Mouse (Mus musculus): ENCODE measurements around the gene Gm42791. TPM values are rescaled to one million over a fixed set of nuclear protein-coding genes. Genes with fewer than 3 reads are reported as not detected.

Gm42791 gene
- polyA plus RNA-seq, 1 experiment from 2014 or later = not detected

DNA sequence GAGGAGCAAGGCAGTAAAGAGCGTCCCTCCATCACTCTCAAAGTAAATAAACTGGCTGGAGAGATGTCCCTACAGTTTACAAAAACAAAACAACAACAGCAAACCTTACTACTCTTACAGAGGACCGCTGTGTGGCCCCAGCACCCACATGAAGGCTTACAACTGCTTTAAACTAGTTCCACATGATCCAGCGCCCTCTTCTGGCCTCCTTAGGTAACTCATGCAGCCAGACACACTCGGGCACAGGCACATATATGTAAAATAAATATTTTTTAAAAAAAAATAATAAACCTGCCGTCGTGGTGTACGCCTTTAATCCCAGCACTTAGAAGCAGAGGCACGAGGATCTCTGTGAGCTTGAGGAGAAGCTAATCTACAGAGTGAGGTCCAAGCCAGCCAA, 32.4 kb upstream of the Gm42791 start:
- ChIA-PET POLR2A (no interaction called here), CTCF (no interaction called here)
- no peaks in the 10 kb centered on the region for H3K27me3 ChIP-seq
- DNase-seq (ENCODE audit: low read depth, low spot score) (no peak), ATAC-seq (no peak)
- in situ Hi-C loops (cut with MboI; ENCODE audit: low pct_unique_long_range_greater_than_20kb) = no loop called here
- TF ChIP-seq CTCF (IDR thresholded peaks at IDR 0.05) = no peak

DNA sequence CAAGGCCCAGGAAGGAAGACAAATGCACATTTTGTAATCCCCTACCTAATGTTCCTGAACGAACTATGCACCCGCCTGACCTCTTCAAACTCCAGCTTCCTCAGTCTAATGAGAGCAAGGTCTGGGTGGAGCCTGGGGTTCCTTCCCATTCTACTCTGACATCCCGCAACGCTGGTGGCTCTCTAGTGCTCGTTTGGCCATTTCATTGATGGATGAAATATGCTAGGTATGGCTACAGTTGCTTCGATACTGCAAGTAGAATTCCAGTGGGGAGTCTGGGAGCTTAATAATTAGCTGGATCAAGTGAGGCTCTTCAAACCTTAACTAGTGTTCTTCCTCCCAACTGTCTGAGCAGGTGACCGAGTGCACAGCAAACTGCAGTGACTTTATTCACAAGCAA, 26.2 kb upstream of the Gm42791 start:
- CTCF ChIA-PET = interaction anchor here (1.1 to 2.0 kb wide), 4 partner anchors 9 to 15 kb away, joined by 3 to 8 read pairs (median 6); no protein-coding TSS in a partner anchor
- in situ Hi-C loops (cut with MboI; ENCODE audit: low pct_unique_long_range_greater_than_20kb) = no loop called here
- DNase-seq (ENCODE audit: low read depth, low spot score) (no peak), ATAC-seq (peak; percentile 62)
- POLR2A ChIA-PET = no interaction called here
- no peak for TF ChIP-seq CTCF (IDR thresholded peaks at IDR 0.05)
- no peaks in the 10 kb centered on the region for H3K27me3 ChIP-seq

DNA sequence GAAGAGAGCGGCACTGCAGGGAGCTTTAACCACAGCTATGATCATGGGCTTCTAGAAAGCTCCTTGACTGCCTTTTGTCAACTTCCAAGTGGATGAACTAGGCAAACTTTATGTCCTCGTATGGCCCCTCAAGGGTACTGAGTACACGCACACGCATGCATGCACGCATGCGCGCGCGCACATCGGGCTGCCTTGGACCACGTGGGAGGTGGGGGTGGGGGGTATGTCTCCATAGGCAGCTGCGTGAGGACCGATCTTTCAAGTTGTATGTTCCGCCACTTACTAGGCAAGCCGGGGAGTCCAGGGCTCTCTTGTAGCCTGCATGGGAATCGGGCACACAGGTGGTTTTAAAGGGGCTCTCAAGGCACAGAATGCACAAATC, 25.7 kb upstream of the Gm42791 start:
- DNase-seq (ENCODE audit: low read depth, low spot score) (no peak), ATAC-seq (no peak)
- no peak for TF ChIP-seq CTCF (IDR thresholded peaks at IDR 0.05)
- ChIA-PET POLR2A (no interaction called here), CTCF (interaction anchor here (0.9 to 2.0 kb wide), 7 partner anchors 8 to 26 kb away, joined by 3 to 8 read pairs (median 4); no protein-coding TSS in a partner anchor)
- in situ Hi-C loops (cut with MboI; ENCODE audit: low pct_unique_long_range_greater_than_20kb) = no loop called here
- no peaks in the 10 kb centered on the region for H3K27me3 ChIP-seq

DNA sequence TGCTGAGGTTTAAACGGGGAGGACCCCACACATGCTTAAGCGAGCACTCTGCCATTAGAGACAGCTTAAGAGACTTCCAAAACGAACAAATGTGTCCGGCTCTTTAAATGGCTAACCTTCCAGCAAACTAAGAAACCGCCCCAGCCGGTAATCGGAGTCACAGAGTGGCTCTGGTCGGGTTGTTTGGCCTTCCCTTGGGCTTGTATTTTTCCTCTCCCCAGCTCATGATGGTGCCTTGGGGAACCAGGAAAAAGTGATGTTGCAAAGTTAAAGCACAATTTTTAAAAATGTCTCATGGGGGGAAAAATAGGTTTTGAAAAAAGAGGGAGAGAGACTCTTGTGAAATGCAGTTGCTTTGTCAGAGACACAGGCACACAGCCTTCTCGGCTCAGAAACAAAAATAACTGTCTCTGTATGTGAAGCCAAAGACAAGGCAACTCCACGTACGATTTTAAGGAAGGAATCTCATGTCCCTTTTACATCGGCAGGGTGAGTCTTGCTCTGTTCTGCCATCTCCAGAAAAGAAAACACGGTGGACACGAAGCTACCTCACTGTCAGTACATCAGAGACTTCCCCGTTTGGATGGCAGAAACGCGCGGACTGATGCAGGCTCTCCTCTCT, 25.2 kb upstream of the Gm42791 start:
- TF ChIP-seq CTCF (IDR thresholded peaks at IDR 0.05) = no peak
- DNase-seq (ENCODE audit: low read depth, low spot score) = no peak
- CTCF ChIA-PET = interaction anchor here (0.9 to 2.0 kb wide), 7 partner anchors 8 to 37 kb away, joined by 3 to 8 read pairs (median 3); no protein-coding TSS in a partner anchor
- POLR2A ChIA-PET = no interaction called here
- ATAC-seq = no peak
- in situ Hi-C loops (cut with MboI; ENCODE audit: low pct_unique_long_range_greater_than_20kb) = no loop called here
- H3K27me3 ChIP-seq = no peaks in the 10 kb centered on the region

DNA sequence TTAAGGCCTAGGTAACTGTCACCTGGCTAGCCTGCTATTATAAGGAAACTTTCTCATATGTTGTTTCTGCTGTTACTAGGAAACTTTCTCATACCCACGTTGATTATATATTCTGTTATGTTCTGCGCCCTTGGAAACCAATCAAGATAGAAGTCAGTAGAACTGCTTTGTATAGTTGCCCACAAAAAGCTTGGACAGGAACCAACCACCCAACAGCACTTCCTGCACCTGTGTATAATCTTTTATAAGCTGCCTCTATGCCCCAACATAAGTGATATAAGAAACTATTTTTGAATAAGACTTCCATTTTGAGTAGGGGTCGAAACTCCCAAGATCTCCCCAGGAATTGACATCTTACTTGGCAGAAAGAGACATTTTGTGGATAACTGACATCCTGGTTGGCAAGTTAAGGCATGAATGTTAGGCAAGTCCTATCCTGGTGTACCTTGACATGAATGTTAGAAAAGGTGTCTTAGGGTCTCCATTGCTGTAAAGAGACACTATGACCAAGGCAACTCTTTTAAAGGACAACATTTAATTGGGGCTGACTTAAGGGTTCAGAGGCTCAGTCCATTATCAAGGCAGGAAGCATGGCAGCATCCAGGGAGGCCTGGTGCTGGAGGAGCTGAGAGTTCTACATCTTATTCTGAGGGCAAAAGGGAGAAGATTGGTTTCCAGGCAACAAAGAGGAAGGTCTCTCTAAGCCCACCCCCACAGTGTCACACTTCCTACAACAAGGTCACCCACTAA, 22.9 kb upstream of the Gm42791 start:
- no peak for TF ChIP-seq CTCF (IDR thresholded peaks at IDR 0.05)

DNA sequence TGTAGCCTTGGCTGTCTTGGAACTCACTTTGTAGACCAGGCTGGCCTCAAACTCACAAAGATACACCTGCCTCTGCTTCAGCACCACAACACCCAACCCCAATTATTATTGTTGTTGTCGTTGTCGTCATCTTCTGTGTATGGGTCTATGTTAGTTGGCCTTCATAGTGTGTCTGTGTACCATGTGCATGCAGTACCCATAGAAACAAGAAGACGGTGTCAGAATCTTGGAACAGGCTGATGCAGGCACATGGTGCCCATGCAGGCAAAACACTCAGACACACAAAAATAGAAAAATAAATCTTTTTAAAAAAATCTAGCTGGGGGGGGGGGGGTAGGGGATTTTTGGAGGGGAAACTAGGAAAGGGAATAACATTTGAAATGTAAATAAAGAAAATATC, 22.2 kb upstream of the Gm42791 start:
- ATAC-seq = no peak
- H3K27me3 ChIP-seq = no peaks in the 10 kb centered on the region
- ChIA-PET CTCF (interaction anchor here (1.5 kb wide), 1 partner anchor 19 kb away, joined by 3 read pairs; no protein-coding TSS in a partner anchor), POLR2A (no interaction called here)
- no peak for TF ChIP-seq CTCF (IDR thresholded peaks at IDR 0.05)
- DNase-seq (ENCODE audit: low read depth, low spot score) = no peak
- in situ Hi-C loops (cut with MboI; ENCODE audit: low pct_unique_long_range_greater_than_20kb) = no loop called here

More for the DNA sequence above, 22.9 kb upstream of the Gm42791 start:
- DNase-seq (ENCODE audit: low read depth, low spot score) (no peak), ATAC-seq (no peak)
- in situ Hi-C loops (cut with MboI; ENCODE audit: low pct_unique_long_range_greater_than_20kb) = no loop called here
- ChIA-PET CTCF (no interaction called here), POLR2A (no interaction called here)
- H3K27me3 ChIP-seq = no peaks in the 10 kb centered on the region

DNA sequence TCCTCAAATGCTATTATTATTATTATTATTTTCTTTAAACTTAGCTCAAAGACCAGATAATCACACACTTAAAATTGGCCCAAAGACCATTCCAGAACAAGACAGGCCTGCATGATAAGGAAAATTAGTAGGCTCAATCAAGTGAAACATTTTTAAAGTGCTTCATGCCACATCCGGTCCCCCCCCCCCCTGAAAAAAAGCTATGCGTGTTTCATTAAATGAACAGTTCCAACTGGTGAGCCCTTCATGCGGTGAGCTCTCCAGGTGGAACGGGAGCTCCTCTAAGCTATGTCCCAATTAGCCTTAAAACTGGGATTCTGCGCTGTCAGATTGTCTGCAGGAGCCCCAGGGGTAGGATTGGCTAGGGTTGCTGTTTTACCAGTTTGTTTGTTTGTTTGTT, 21.3 kb upstream of the Gm42791 start:
- no peak for TF ChIP-seq CTCF (IDR thresholded peaks at IDR 0.05)
- POLR2A ChIA-PET = no interaction called here
- no peaks in the 10 kb centered on the region for H3K27me3 ChIP-seq
- in situ Hi-C loops (cut with MboI; ENCODE audit: low pct_unique_long_range_greater_than_20kb) = no loop called here
- no peak for DNase-seq (ENCODE audit: low read depth, low spot score)
- CTCF ChIA-PET = interaction anchor here (1.5 kb wide), 1 partner anchor 19 kb away, joined by 3 read pairs; no protein-coding TSS in a partner anchor
- ATAC-seq = no peak

DNA sequence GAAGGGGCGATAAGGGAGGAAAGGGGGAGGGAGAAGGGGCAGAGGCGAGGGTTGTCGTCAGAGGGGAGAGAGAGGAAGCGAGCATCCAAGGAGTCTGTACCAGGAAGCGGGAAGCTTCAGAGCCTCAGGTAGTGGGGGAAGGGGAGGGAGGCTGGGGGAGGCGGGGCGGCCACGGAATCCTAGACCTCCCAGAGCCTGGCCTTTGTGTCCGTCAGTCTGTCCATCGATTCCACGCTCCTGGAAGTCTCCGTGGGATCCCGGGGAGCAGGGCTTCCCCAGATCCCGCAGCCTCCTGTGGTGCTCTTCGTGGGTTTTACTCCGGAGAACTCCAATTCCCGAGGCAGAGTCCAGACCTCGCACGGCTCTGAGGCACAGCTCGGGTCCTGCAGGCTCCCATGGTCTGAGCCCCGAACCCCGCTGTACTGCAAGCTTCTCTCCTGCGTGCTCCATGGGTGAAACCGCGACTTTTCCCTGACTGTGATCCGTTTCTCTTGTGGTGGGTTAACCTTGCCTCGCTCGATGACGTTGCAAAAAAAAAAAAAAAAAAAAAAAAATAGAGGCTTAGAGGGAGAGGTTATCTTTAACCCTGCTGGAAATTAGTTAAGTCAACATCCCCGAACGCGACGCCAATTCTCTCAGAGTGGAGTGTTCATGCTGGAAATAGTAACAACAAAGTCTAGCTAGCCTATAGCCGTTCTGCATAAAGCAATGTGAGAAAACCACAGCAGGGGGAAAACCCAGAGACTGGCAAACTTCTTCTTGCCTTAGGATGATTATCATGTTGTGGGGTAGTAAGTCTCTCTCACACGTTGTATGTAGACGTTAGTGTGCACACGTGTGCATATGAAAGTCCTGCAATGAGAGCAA, 20.6 kb upstream of the Gm42791 start:
- ATAC-seq = no peak
- POLR2A ChIA-PET = no interaction called here
- H3K27me3 ChIP-seq = no peaks in the 10 kb centered on the region
- in situ Hi-C loops (cut with MboI; ENCODE audit: low pct_unique_long_range_greater_than_20kb) = no loop called here
- TF ChIP-seq CTCF (IDR thresholded peaks at IDR 0.05) = no peak
- CTCF ChIA-PET = interaction anchor here (0.9 to 1.5 kb wide), 2 partner anchors 18 to 34 kb away, joined by 3 read pairs; no protein-coding TSS in a partner anchor
- no peak for DNase-seq (ENCODE audit: low read depth, low spot score)

DNA sequence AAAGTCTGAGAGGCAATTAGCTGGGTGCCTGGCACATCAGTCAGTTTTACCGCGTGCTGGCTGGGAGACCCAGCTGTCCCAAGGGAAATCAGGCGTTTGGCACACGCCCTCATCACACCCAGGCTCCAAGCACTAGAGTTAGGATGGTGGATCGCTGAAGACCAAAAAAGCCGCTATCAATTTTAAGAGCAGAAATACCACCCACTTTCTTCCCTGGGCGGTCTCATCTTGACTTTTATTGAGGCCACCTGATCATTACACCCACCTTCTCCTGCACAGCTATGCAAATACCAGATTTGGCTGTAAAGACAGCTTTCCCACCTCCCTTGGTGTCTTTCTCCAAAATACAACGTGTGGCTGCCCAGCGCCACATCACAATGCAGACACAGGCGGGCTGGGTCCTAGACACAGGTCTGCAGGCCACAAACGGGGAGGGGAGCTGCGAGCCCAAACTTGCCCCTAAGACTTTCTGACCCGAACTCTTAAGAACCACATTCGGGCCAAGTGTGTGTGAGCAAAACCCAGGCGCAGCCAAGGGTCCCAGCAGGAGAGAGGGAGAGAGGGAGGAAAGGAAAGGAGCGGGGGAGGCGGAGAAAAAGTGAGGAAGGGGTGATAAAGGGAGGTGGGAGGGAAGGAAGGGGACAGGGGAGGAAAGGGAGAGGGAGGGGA, 19.8 kb upstream of the Gm42791 start:
- no peak for TF ChIP-seq CTCF (IDR thresholded peaks at IDR 0.05)
- POLR2A ChIA-PET = interaction anchor here (0.7 kb wide), 1 partner anchor 132 kb away, joined by 3 read pairs; no protein-coding TSS in a partner anchor
- CTCF ChIA-PET = interaction anchor here (0.9 to 1.2 kb wide), 2 partner anchors 9 to 35 kb away, joined by 3 read pairs; no protein-coding TSS in a partner anchor
- DNase-seq (ENCODE audit: low read depth, low spot score) (no peak), ATAC-seq (no peak)
- no peaks in the 10 kb centered on the region for H3K27me3 ChIP-seq
- in situ Hi-C loops (cut with MboI; ENCODE audit: low pct_unique_long_range_greater_than_20kb) = no loop called here

All from Patski (cell line).